Mouse (Mus musculus): ENCODE data around the gene Gpx6. TPM values are rescaled to one million over a fixed set of nuclear protein-coding genes. Genes with fewer than 3 reads are reported as not detected.

Gene Gpx6
- polyA plus RNA-seq (2017; shearing (Covaris generic)): not detected

DNA sequence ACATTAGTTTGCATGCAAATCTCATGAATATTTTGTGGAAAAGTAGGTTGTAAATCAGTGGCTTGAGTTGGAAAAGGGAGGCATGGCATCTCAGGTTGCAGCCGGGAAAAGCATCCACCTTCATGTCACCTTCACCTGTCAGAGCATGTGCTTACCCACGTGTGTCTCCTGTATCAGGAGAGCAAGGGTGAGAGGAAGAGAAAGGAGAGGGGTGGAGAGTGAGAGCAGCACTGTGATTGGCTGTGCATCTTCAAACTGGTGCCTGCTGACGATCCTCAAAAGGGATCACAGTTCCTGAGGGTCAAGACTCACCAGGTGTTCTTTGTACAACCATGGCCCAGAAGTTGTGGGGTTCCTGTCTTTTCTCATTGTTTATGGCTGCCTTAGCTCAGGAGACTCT, at the start of gene Gpx6:
Gpx6 (plus strand) TSS at position 200 of the 400 bp plus-strand sequence.
- no peak for ATAC-seq

DNA sequence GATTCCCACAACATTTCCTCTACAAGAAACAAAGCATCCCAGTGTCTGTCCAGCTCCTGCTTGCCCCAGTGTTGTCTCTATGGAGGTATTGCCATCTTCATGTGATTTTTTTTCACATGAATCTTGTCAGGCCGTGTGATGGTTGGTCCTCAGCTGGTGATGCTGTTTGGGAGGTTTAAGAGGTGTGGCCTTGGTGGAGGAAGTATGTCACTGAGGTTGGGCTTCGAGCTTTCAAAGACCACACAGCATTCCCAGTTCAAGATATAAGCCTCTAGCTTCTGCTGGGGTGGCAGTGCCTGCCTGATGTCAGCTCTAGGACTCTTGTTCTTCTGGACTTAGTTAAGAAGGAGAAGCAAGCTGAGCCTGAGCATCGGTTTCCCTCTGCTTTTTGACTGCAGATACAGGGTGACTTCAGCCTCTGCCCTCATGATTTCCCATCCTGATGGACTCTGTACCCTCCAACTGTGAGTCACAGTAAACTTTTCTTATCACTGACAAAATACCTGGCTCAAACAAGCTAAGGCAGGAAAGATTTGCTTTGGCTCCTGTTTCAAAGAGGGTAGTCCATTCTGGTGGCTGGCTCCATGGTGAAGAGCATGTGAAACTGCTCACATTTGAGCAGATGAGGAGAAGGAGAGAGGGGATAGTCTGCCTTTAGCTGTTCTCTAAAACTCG, 49.0 kb upstream of the Gpx6 start:
- ATAC-seq: no peak

DNA sequence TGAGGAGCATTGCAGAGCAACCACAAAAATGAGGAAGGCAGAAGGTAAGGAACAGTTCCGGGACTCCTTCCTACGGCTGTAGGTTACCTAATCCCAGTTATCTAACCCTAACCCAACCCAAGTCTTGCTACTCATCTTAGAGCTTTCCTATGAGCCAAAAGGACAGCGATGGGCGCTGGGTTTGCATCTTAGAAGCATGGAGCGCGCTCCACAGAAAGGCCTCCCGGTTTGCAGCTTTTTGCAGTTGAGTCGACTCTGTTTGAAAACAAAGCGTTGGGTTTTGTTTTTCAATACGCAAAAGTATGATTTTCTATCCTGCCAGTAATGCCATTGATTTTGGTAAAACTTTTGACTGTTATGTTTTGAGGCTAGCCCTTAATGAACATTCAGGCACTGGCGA, 48.0 kb upstream of the Gpx6 start:
- no peak for ATAC-seq

GRCm38 (mm10) chr13:21264366-21264765, 47.6 kb upstream of the Gpx6 start:
- ATAC-seq: no peak

DNA sequence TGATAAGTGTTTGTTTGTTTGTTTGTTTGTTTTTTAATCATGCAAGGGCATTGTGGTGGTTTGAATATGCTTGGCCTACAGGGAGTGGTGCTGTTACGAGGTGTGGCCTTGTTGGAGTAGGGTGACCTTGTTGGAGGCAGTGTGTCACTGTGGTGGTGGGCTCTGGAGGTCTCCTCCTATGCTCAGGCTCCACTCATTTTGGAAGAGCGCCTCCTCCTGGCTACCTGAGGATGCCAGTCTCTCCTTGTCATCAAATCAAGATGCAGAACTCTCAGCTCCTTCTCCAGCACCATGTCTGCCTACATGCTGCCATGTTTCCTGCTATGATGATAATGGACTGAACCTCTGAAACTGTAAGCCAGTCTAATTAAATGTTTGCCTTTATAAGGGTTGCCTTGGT, 46.2 kb upstream of the Gpx6 start:
- ATAC-seq: no peak

- no peak for ATAC-seq
Measured at GRCm38 (mm10) chr13:21267541-21267940, 44.4 kb upstream of the Gpx6 start.

DNA sequence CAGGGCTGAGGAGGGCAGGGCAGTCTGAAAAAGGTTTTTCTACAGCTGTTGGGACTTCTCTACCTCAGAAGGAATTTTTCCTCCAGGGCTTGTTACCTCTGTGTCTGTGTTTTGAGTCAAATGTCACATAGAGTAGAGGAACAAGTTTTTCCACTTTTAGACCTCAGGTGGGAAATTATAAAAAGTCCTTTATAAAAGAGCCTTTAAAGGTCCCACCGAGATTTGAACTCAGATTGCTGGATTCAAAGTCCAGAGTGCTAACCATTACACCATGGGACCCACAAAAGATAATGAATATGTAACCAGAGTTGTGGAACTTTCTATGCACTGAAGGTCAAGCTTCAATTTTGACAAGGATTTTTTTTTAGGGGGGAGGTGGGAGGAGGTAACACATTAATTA, 43.7 kb upstream of the Gpx6 start:
- no peak for ATAC-seq

DNA sequence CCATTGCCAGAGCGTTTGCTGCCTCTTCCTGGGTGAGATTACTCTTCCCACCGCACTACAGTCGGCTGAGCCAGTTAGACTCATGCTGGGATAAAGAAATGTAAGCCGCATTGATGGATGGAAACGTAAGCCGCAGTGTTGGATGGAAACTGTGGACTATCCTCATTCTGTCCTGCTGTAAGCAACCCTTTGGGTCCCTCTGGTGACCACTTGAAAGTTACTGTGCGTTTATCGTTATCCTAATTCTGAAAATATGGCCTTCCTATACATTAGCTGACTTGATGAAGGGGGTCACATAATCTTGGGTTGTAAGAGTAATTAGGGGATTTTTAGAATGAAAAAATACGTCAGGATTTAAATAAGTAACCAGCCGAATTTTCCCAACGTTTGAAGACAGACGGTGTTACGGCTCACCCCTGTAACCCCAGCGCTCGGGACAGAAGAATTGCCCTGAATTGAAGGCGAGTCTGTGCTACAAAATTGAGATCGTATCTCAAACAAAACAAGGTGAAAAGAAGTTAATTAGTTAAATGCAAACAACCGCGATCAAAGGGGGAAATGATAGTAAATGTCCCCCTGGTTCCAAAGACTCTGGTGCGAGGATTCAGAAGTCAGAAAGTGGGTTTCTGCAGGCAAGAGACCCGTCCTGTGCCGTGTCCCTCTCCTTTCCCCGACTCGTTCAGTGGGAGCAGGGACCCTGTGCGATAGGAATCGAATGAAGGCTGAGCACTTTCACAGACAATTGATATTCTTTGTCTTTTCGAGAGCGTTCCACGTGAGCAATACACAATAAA, 36.7 kb upstream of the Gpx6 start:
- ATAC-seq: no peak

GRCm38 (mm10) chr13:21275815-21276550, 35.9 kb upstream of the Gpx6 start:
- no peak for ATAC-seq

GRCm38 (mm10) chr13:21276551-21276950, 35.4 kb upstream of the Gpx6 start:
- ATAC-seq: no peak

GRCm38 (mm10) chr13:21279076-21279475, 32.8 kb upstream of the Gpx6 start:
- no peak for ATAC-seq

DNA sequence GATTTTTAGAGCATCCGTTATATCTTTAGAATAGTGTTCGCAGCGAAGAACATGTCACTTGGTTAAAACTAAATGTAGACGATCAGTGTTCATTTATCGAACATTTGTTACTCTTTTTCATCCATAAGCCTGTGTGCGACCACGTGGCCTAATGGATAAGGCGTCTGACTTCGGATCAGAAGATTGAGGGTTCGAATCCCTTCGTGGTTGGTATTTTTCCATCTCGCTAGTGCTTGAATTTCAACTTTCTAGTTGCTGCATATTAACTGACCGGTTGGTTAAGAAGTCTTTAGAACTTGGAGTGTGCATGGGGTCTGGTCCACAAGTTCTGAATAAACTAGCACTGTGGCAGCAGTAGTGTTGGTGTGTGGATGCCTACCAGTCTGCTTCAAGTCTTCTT, 32.4 kb upstream of the Gpx6 start:
- peak; percentile 86 for ATAC-seq

DNA sequence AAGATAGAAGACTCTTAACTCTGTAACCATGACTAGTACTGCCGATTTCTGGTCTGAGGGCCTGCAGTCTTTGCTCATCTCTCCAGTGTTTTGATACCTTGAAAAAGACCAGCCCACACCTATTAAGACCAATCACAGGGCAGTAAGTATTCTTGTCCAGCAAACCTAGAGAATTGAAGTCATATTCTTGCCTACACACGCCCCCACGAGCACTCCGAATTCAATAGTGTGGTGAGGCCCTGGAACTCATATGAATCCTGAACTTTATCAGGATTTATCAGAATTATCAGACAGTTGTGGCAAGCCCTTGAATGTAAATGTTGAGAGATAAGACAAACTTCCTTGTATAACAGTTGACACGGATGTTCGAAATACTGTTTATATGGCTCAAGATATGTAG, 19.3 kb upstream of the Gpx6 start, which contains the start of gene Gpx5:
Gpx5 (minus strand) TSS at position 101 of the 400 bp plus-strand sequence.
- ATAC-seq: no peak

DNA sequence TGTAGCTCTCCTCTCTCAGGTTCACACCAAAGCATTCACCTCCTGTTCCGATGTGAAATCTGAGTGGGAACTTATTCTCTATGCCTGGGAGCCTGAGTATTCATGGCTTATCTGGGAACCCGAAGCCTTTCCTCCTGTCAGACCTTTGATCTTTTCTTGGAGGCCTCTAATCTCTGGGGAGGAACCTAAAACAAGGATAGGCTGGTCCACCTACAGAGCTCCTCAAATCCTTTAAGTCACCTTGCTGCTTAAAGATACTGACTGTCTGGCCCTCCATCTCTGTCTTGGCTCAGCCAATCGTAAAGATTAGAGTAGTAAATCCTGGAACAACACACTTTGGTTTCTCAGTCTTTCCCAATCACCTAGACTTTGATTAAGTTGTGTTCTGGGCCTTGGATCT, 13.4 kb upstream of the Gpx6 start:
- ATAC-seq: no peak

DNA sequence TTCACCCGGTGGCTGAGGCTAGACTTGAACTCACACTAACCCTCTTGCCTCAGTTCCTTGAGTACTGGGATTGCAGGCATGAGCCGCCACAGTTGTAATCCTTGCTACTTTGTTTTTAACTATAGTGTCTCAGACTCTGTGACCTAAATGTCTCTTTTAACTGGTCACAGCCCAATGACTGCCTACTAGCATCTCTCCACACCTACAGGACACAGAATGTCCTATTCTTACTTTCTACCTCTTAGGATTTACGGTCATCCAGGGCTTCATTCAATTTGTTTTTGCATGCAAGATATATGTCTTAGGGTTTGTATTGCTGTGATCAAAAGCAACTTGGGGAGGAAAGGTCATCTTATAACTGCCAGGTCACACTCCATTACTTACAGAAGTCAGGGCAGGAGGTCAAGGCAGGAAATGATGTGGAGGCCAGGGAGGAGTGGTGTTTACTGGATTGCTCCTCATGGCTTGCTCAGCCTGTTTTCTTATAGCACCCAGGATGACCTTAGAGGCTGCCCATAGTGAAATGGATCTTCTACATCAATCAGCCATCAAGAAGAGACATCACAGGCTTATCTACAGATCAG, 7.3 kb upstream of the Gpx6 start:
- no peak for ATAC-seq

- no peak for ATAC-seq
Measured at GRCm38 (mm10) chr13:21309788-21310187, 2.1 kb upstream of the Gpx6 start.

GRCm38 (mm10) chr13:21312854-21313253, 929 bp downstream of the Gpx6 start:
- ATAC-seq: no peak

DNA sequence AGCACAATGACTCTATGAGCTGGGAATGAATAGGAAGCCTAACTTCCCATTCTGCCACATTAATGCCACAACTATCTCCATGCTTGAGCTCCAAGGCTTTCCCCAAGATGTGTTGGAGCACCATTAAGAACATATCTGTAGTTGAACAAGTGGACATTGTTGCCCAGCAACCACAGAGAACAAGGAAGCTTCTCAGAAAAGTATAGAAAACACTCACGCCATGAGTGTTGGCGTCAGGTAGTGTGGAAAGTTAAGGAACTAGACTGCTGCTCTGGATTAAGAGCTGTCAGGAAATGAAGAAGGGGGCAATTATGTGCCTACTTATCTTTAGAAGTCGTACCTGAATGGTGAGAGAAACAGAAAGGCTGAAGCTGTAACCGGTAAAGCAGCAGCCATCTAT, 2.0 kb downstream of the Gpx6 start:
- ATAC-seq: no peak

- ATAC-seq: no peak
Measured at GRCm38 (mm10) chr13:21320262-21320661, 8.3 kb downstream of the Gpx6 start.

DNA sequence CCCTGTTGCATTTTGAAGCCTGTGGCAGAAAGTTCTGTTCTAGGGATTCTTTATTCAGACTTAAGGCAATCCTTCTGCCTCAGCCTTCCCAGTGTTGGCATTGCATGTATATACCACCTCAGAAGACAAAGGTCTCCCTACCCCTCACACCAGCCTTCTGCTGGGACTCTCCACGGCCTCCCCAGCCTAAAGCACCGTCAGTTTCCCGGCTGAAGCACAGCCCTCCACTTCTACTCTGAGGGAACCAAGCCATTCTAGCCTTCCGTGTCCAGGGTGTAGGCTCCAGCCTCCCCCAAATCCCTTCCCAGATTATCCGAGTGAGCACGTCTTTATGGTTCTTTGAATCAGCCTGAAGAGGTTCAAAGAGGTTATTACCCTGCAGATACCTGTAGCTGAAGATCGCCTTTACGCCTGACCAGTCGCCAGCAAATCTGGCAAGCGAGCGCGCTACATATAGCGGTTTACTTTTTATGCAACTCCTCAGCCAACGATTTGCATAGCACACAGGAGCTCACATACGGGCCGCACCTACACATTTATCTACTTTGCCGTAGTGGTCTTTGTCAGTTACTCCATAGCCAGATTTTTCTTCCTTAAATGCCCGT, 10.1 kb downstream of the Gpx6 start:
- no peak for ATAC-seq

GRCm38 (mm10) chr13:21322509-21323375, 10.8 kb downstream of the Gpx6 start:
- no peak for ATAC-seq

- ATAC-seq: no peak
Measured at GRCm38 (mm10) chr13:21323405-21323804, 11.5 kb downstream of the Gpx6 start.

All from CD4-positive, CD25-positive, alpha-beta regulatory T cell, adult 4 months (primary cell).